Mouse (Mus musculus) heart, embryonic 12.5 days (tissue): ENCODE measurements around the gene Eml3. TPM values are rescaled to one million over a fixed set of nuclear protein-coding genes. Genes with fewer than 3 reads are reported as not detected.

ENCODE experiments used
- ATAC-seq: fragments of 200-750 bp; cut with Nextera tagmentation; 2 replicates; pipeline ENCODE4 v1.8.0; 2017; ENCODE audit warnings: moderate TSS enrichment, moderate library complexity; ENCODE audit not compliant: insufficient number of reproducible peaks, low FRiP score
- H3K27ac ChIP-seq: fragments of 300-500 bp; sonication (generic); 2 replicates; pipeline ENCODE4 v1.5.1; 2016; ENCODE audit warnings: mild to moderate bottlenecking, moderate library complexity; ENCODE audit not compliant: poor library complexity, severe bottlenecking
- H3K27me3 ChIP-seq: fragments of 300-500 bp; sonication (generic); replicated peaks from 2 replicates; pipeline ENCODE4 v1.6.1; 2016; ENCODE audit warnings: mild to moderate bottlenecking, moderate library complexity
- H3K36me3 ChIP-seq: fragments of 300-500 bp; sonication (generic); 2 replicates; pipeline ENCODE4 v1.6.1; 2016; ENCODE audit warnings: mild to moderate bottlenecking, moderate library complexity
- H3K4me1 ChIP-seq: fragments of 300-500 bp; sonication (generic); replicated peaks from 2 replicates; pipeline ENCODE4 v1.6.1; 2016; ENCODE audit warnings: mild to moderate bottlenecking
- H3K4me2 ChIP-seq: fragments of 300-500 bp; sonication (generic); 2 replicates; pipeline ENCODE4 v1.6.1; 2016; ENCODE audit warnings: mild to moderate bottlenecking, moderate library complexity
- H3K4me3 ChIP-seq: fragments of 300-500 bp; sonication (generic); 2 replicates; pipeline ENCODE4 v1.5.1; 2016; ENCODE audit warnings: mild to moderate bottlenecking
- H3K9ac ChIP-seq: fragments of 300-500 bp; sonication (generic); 2 replicates; pipeline ENCODE4 v1.6.1; 2016; ENCODE audit warnings: mild to moderate bottlenecking, moderate library complexity
- H3K9me3 ChIP-seq: fragments of 300-500 bp; sonication (generic); replicated peaks from 2 replicates; pipeline ENCODE4 v1.6.1; 2016; ENCODE audit warnings: mild to moderate bottlenecking, moderate library complexity
- WGBS: fragments of 180-500 bp; shearing (Covaris S2); methylation state at CpG from one replicate; pipeline ENCODE4 v1.1.7; 2016; 5-methylcytosine and 5-hydroxymethylcytosine counted together
- polyA plus RNA-seq: library from polyadenylated mRNA; unstranded; fragments of >200 nt; fragmentation: Nextera tagmentation; extraction: Ambion mirVana; gene quantifications from 2 replicates; pipeline ENCODE4 v1.2.1, GENCODE M21; 2016

Gene Eml3
- polyA plus RNA-seq, 1 experiment from 2014 or later, result 13.5 TPM

- peak overlapping the region; percentile 88 for H3K4me3 ChIP-seq
- H3K4me1 ChIP-seq, result peaks cover 35% of the 10 kb centered on the region
- H3K27me3 ChIP-seq, result no peaks in the 10 kb centered on the region
- WGBS, result 36% methylated on average over 10 of the region's 10 CpGs
- no peak for ATAC-seq
- H3K27ac ChIP-seq, result peak overlapping the region; percentile 70; the same call in 1 of the 2 replicates
- peaks cover 53% of the 10 kb centered on the region for H3K36me3 ChIP-seq
- H3K9me3 ChIP-seq, result no peaks in the 10 kb centered on the region
- peak overlapping the region; percentile 72 for H3K4me2 ChIP-seq
- peak overlapping the region; percentile 77 for H3K9ac ChIP-seq
Measured at GRCm38 (mm10) chr19:8941136-8941514, 11.8 kb downstream of the Eml3 start.

- peak within 1 kb of the TSS; percentile 88 for H3K4me3 ChIP-seq
- peak within 1 kb of the TSS; percentile 97 for H3K27ac ChIP-seq
- peak within 1 kb of the TSS; percentile 72 for H3K4me2 ChIP-seq
- no peaks in the 10 kb centered on the region for H3K9me3 ChIP-seq
- peak; percentile 93 for ATAC-seq
- peaks cover 54% of the 10 kb centered on the region for H3K36me3 ChIP-seq
- H3K27me3 ChIP-seq, result no peaks in the 10 kb centered on the region
- peaks cover 35% of the 10 kb centered on the region for H3K4me1 ChIP-seq
- under 1% methylated on average over 64 of the region's 64 CpGs for WGBS
- H3K9ac ChIP-seq, result peak within 1 kb of the TSS; percentile 98
Measured at GRCm38 (mm10) chr19:8941515-8942217, 12.3 kb downstream of the Eml3 start, which contains the start of gene Mta2. Gene Mta2, plus strand, starts transcription at chr19:8941875.

- Histone ChIP-seq H3K27ac (peak overlapping the region; percentile 97), H3K27me3 (no peaks in the 10 kb centered on the region), H3K4me1 (peaks cover 35% of the 10 kb centered on the region), H3K9me3 (no peaks in the 10 kb centered on the region), H3K9ac (peak overlapping the region; percentile 98), H3K4me3 (peak overlapping the region; percentile 88), H3K36me3 (peaks cover 55% of the 10 kb centered on the region), H3K4me2 (peak overlapping the region; percentile 72)
- peak; percentile 68 for ATAC-seq
- WGBS, result under 1% methylated on average over 46 of the region's 46 CpGs
Measured at GRCm38 (mm10) chr19:8942276-8942964, 13.1 kb downstream of the Eml3 start.

GRCm38 (mm10) chr19:8943047-8943446 lies 13.7 kb downstream of the Eml3 start:
- Histone ChIP-seq H3K4me1 (peaks cover 35% of the 10 kb centered on the region), H3K4me2 (peak overlapping the region; percentile 72), H3K9me3 (no peaks in the 10 kb centered on the region), H3K36me3 (peaks cover 57% of the 10 kb centered on the region), H3K27me3 (no peaks in the 10 kb centered on the region), H3K27ac (peak overlapping the region; percentile 97), H3K4me3 (peak overlapping the region; percentile 88), H3K9ac (peak overlapping the region; percentile 98)
- ATAC-seq, result no peak
- 60% methylated on average over 2 of the region's 2 CpGs for WGBS

GRCm38 (mm10) chr19:8944062-8944461 lies 14.7 kb downstream of the Eml3 start:
- Histone ChIP-seq H3K27ac (peak overlapping the region; percentile 5), H3K4me3 (peak overlapping the region; percentile 88)
- 37% methylated on average over 5 of the region's 5 CpGs for WGBS

GRCm38 (mm10) chr19:8944750-8945149 lies 15.4 kb downstream of the Eml3 start:
- H3K9ac ChIP-seq, result peak overlapping the region; percentile 33; the same call in 1 of the 2 replicates
- peaks cover 60% of the 10 kb centered on the region for H3K36me3 ChIP-seq

More at GRCm38 (mm10) chr19:8944062-8944461, 14.7 kb downstream of the Eml3 start:
- Histone ChIP-seq H3K9me3 (no peaks in the 10 kb centered on the region), H3K9ac (peak overlapping the region; percentile 62; the same call in 1 of the 2 replicates), H3K4me2 (peak overlapping the region; percentile 72), H3K36me3 (peaks cover 58% of the 10 kb centered on the region), H3K27me3 (no peaks in the 10 kb centered on the region), H3K4me1 (peaks cover 35% of the 10 kb centered on the region)
- no peak for ATAC-seq

GRCm38 (mm10) chr19:8945251-8945650 lies 15.9 kb downstream of the Eml3 start:
- Histone ChIP-seq H3K27ac (peak overlapping the region; percentile 13; the same call in 1 of the 2 replicates), H3K4me1 (peaks cover 34% of the 10 kb centered on the region), H3K27me3 (no peaks in the 10 kb centered on the region), H3K4me2 (peak overlapping the region; percentile 50), H3K9me3 (no peaks in the 10 kb centered on the region), H3K4me3 (peak overlapping the region; percentile 18), H3K9ac (0 out of 2 replicates have a peak overlapping the region, but pooled peaks have one; percentile 33), H3K36me3 (peaks cover 64% of the 10 kb centered on the region)
- 82% methylated on average over 6 of the region's 6 CpGs for WGBS
- ATAC-seq, result no peak

More at GRCm38 (mm10) chr19:8944750-8945149, 15.4 kb downstream of the Eml3 start:
- peak overlapping the region; percentile 18 for H3K4me3 ChIP-seq
- no peaks in the 10 kb centered on the region for H3K27me3 ChIP-seq
- peaks cover 35% of the 10 kb centered on the region for H3K4me1 ChIP-seq
- 39% methylated on average over 5 of the region's 5 CpGs for WGBS
- ATAC-seq, result no peak
- no peaks in the 10 kb centered on the region for H3K9me3 ChIP-seq
- H3K4me2 ChIP-seq, result peak overlapping the region; percentile 50
- H3K27ac ChIP-seq, result peak overlapping the region; percentile 13

- Histone ChIP-seq H3K27me3 (no peaks in the 10 kb centered on the region), H3K4me1 (peaks cover 23% of the 10 kb centered on the region), H3K36me3 (peaks cover 81% of the 10 kb centered on the region), H3K27ac (no peak overlapping the region), H3K9me3 (no peaks in the 10 kb centered on the region), H3K4me3 (no peak overlapping the region), H3K4me2 (no peak overlapping the region), H3K9ac (no peak overlapping the region)
- 84% methylated on average over 7 of the region's 7 CpGs for WGBS
- ATAC-seq, result no peak
Measured at GRCm38 (mm10) chr19:8946929-8947328, 17.6 kb downstream of the Eml3 start.

GRCm38 (mm10) chr19:8950190-8950589 lies 20.8 kb downstream of the Eml3 start:
- Histone ChIP-seq H3K4me1 (peaks cover 19% of the 10 kb centered on the region), H3K27ac (no peak overlapping the region), H3K4me2 (no peak overlapping the region), H3K27me3 (no peaks in the 10 kb centered on the region), H3K36me3 (peaks cover 74% of the 10 kb centered on the region), H3K9me3 (no peaks in the 10 kb centered on the region), H3K4me3 (no peak overlapping the region), H3K9ac (no peak overlapping the region)
- 94% methylated on average over 5 of the region's 5 CpGs for WGBS
- ATAC-seq, result no peak

GRCm38 (mm10) chr19:8952241-8952640 lies 22.9 kb downstream of the Eml3 start:
- H3K4me3 ChIP-seq, result no peak overlapping the region
- H3K4me1 ChIP-seq, result peaks cover 16% of the 10 kb centered on the region
- no peak for ATAC-seq
- 0 out of 2 replicates have a peak overlapping the region, but pooled peaks have one; percentile 81 for H3K4me2 ChIP-seq
- H3K27ac ChIP-seq, result no peak overlapping the region
- peaks cover 73% of the 10 kb centered on the region for H3K36me3 ChIP-seq
- no peaks in the 10 kb centered on the region for H3K9me3 ChIP-seq
- no peaks in the 10 kb centered on the region for H3K27me3 ChIP-seq
- whole genome bisulfite sequencing, result 88% methylated on average over 9 of the region's 9 CpGs
- H3K9ac ChIP-seq, result no peak overlapping the region; the same call in 1 of the 2 replicates
